In genomic region chr2:74694066-74694465, GRCm38 (mm10) we compare ENCODE assay signal across 9 mouse cellular contexts. TPM values are rescaled to one million over a fixed set of nuclear protein-coding genes. Genes with fewer than 3 reads are reported as not detected.
A peak's percentile ranks its signal among the peaks of the same experiment; 100 is the strongest.
DNase-seq lines count a peak whose midpoint lies in the region; ATAC-seq and TF ChIP-seq lines count a peak whose summit lies in the region.
"Had no signal": no experiment of that assay in that cellular context is flagged by ENCODE, and none has a peak within 500 bp of the region (broad histone marks: within the 10 kb centered on the region; RNA-seq: fewer than 3 reads in every experiment).

No protein-coding gene starts in this region.

- no peak for ATAC-seq in intestine, embryonic 14.5 days (replicated peaks; ENCODE audit: low FRiP score, low TSS enrichment, low read depth)
- ATAC-seq in intestine, embryonic 15.5 days = no peak
- ATAC-seq in G1E (ENCODE audit: extremely low read depth, insufficient number of reproducible peaks, low FRiP score, poor library complexity, severe bottlenecking) = no peak
- ATAC-seq in megakaryocyte-erythroid progenitor cell, adult 5-6 weeks (replicated peaks; ENCODE audit: low FRiP score, low TSS enrichment, poor library complexity, severe bottlenecking) = 0 out of 2 replicates have a peak, but pooled peaks have one; percentile 25

- TF ChIP-seq CTCF in G1E (IDR thresholded peaks at IDR 0.05; ENCODE audit: low read depth, low read length) = peak; percentile 7; the same call in 1 of the 2 replicates

- no peak overlapping the region for H3K9ac ChIP-seq in intestine, embryonic 14.5 days (ENCODE audit: low read length)
- H3K9ac ChIP-seq in intestine, embryonic 15.5 days = no peak overlapping the region

- H3K27ac ChIP-seq in intestine, embryonic 14.5 days (ENCODE audit: low read depth) = peak overlapping the region; percentile 57; the same call in 1 of the 2 replicates
- H3K27ac ChIP-seq in intestine, embryonic 15.5 days = no peak overlapping the region

- H3K4me2 ChIP-seq in intestine, embryonic 14.5 days (ENCODE audit: low read length) = peak overlapping the region; percentile 16; the same call in 1 of the 2 replicates
- no peak overlapping the region for H3K4me2 ChIP-seq in intestine, embryonic 15.5 days (replicated peaks)

- peak overlapping the region; percentile 30 for H3K4me3 ChIP-seq in intestine, embryonic 14.5 days (ENCODE audit: low read depth, low read length)
- H3K4me3 ChIP-seq in intestine, embryonic 15.5 days (replicated peaks) = no peak overlapping the region
- H3K4me3 ChIP-seq in G1E (ENCODE audit: low read depth, low read length) = no peak overlapping the region

- 4% methylated on average over 16 of the region's 16 CpGs for WGBS in intestine, embryonic 14.5 days
- 4% methylated on average over 16 of the region's 16 CpGs for WGBS in intestine, embryonic 15.5 days

- H3K27me3 ChIP-seq in intestine, embryonic 14.5 days (replicated peaks; ENCODE audit: control insufficient read depth, insufficient read depth, low read length) = peaks cover 100% of the 10 kb centered on the region
- peaks cover 93% of the 10 kb centered on the region for H3K27me3 ChIP-seq in intestine, embryonic 15.5 days (replicated peaks)
- H3K27me3 ChIP-seq in G1E (ENCODE audit: insufficient read depth, low read length) = peaks cover 41% of the 10 kb centered on the region

- no peaks in the 10 kb centered on the region for H3K4me1 ChIP-seq in intestine, embryonic 14.5 days (replicated peaks; ENCODE audit: control insufficient read depth, insufficient read depth, low read length)
- peaks cover 23% of the 10 kb centered on the region for H3K4me1 ChIP-seq in intestine, embryonic 15.5 days (replicated peaks)
- no peaks in the 10 kb centered on the region for H3K4me1 ChIP-seq in G1E (ENCODE audit: insufficient read depth, low read depth, low read length)

- no peaks in the 10 kb centered on the region for H3K9me3 ChIP-seq in intestine, embryonic 14.5 days (ENCODE audit: control insufficient read depth, low read length)
- no peaks in the 10 kb centered on the region for H3K9me3 ChIP-seq in intestine, embryonic 15.5 days
- H3K9me3 ChIP-seq in G1E (replicated peaks) = peaks cover 9% of the 10 kb centered on the region

- peak; percentile 77 for DNase-seq in intestine, embryonic 14.5 days (ENCODE audit: low spot score)
- no peak for DNase-seq in G1E (ENCODE audit: low spot score)
- DNase-seq in kidney, adult 18-20 months = peak; percentile 79
- no peak for DNase-seq in Muller cell, postnatal 12 days (ENCODE audit: inconsistent ontology term)
- DNase-seq in layer of hippocampus, adult 8-10 months (ENCODE audit: low spot score in 2 of 2) = no peak
- no peak for DNase-seq in lung, postnatal 14 days

- no peaks in the 10 kb centered on the region for H3K36me3 ChIP-seq in intestine, embryonic 14.5 days (ENCODE audit: control insufficient read depth, insufficient read depth, low read length)
- no peaks in the 10 kb centered on the region for H3K36me3 ChIP-seq in intestine, embryonic 15.5 days
- no peaks in the 10 kb centered on the region for H3K36me3 ChIP-seq in G1E (replicated peaks)

RNA-seq across cellular contexts. Expression of gene Hoxd10, which starts 2.3 kb away (rescaled TPM):
- 7.8 and 13.7 TPM in 2 replicates for polyA plus RNA-seq in intestine, embryonic 14.5 days (2014; fragmentation: Nextera tagmentation; extraction: Ambion mirVana)
- polyA plus RNA-seq in intestine, embryonic 15.5 days (2015; fragmentation: Nextera tagmentation; extraction: Ambion mirVana) = 4.8 and 7.9 TPM in 2 replicates
- total RNA-seq in G1E (2014; fragmentation: Nextera tagmentation) (not detected in 2 replicates), G1E (2017) (0.12 and 0.22 TPM in 2 replicates)
- polyA plus RNA-seq in G1E (2012) = not detected in 2 replicates
- total RNA-seq in megakaryocyte-erythroid progenitor cell, adult 5-6 weeks (2014; fragmentation: Nextera tagmentation) = not detected in 2 replicates
- total RNA-seq in megakaryocyte-erythroid progenitor cell, adult 5-6 weeks (2017) = 0.65 TPM in 1 of 2 replicates, not detected in the other
- not detected for total RNA-seq in layer of hippocampus, adult 8-10 months (2022)

RNA-seq across cellular contexts. Expression of gene Hoxd9, which starts 3.5 kb away (rescaled TPM):
- polyA plus RNA-seq in intestine, embryonic 14.5 days (2014; fragmentation: Nextera tagmentation; extraction: Ambion mirVana) = 3.9 and 6.8 TPM in 2 replicates
- 4.4 and 5.9 TPM in 2 replicates for polyA plus RNA-seq in intestine, embryonic 15.5 days (2015; fragmentation: Nextera tagmentation; extraction: Ambion mirVana)
- total RNA-seq in G1E (2014; fragmentation: Nextera tagmentation) (not detected in 2 replicates), G1E (2017) (not detected in 2 replicates)
- polyA plus RNA-seq in G1E (2012) = not detected in 2 replicates
- not detected in 2 replicates for total RNA-seq in megakaryocyte-erythroid progenitor cell, adult 5-6 weeks (2014; fragmentation: Nextera tagmentation)
- total RNA-seq in megakaryocyte-erythroid progenitor cell, adult 5-6 weeks (2017) = not detected in 2 replicates
- total RNA-seq in layer of hippocampus, adult 8-10 months (2022) = not detected

RNA-seq across cellular contexts. Expression of gene Hoxd8, which starts 10.3 kb away (rescaled TPM):
- 6.1 and 8.4 TPM in 2 replicates for polyA plus RNA-seq in intestine, embryonic 14.5 days (2014; fragmentation: Nextera tagmentation; extraction: Ambion mirVana)
- polyA plus RNA-seq in intestine, embryonic 15.5 days (2015; fragmentation: Nextera tagmentation; extraction: Ambion mirVana) = 4.2 and 5.1 TPM in 2 replicates
- total RNA-seq in G1E (2014; fragmentation: Nextera tagmentation) (not detected in 2 replicates), G1E (2017) (not detected in 2 replicates)
- not detected in 2 replicates for polyA plus RNA-seq in G1E (2012)
- not detected in 2 replicates for total RNA-seq in megakaryocyte-erythroid progenitor cell, adult 5-6 weeks (2014; fragmentation: Nextera tagmentation)
- total RNA-seq in megakaryocyte-erythroid progenitor cell, adult 5-6 weeks (2017) = not detected in 2 replicates
- not detected for total RNA-seq in layer of hippocampus, adult 8-10 months (2022)

RNA-seq across cellular contexts. Expression of gene Hoxd11, which starts 14.7 kb away (rescaled TPM):
- polyA plus RNA-seq in intestine, embryonic 14.5 days (2014; fragmentation: Nextera tagmentation; extraction: Ambion mirVana) = 3.6 and 4.2 TPM in 2 replicates
- 1.2 and 2.3 TPM in 2 replicates for polyA plus RNA-seq in intestine, embryonic 15.5 days (2015; fragmentation: Nextera tagmentation; extraction: Ambion mirVana)
- not detected in 2 replicates for total RNA-seq in G1E (2014; fragmentation: Nextera tagmentation)
- total RNA-seq in G1E (2017) = 0.05 and 0.06 TPM in 2 replicates
- not detected in 2 replicates for polyA plus RNA-seq in G1E (2012)
- total RNA-seq in megakaryocyte-erythroid progenitor cell, adult 5-6 weeks (2014; fragmentation: Nextera tagmentation) = not detected in 2 replicates
- total RNA-seq in megakaryocyte-erythroid progenitor cell, adult 5-6 weeks (2017) = not detected in 2 replicates
- total RNA-seq in layer of hippocampus, adult 8-10 months (2022) = not detected
- polyA plus RNA-seq: lung, embryonic 16.5 days had no signal

RNA-seq across cellular contexts. Expression of gene Hoxd3, which starts 17.7 kb away (rescaled TPM):
- polyA plus RNA-seq in intestine, embryonic 14.5 days (2014; fragmentation: Nextera tagmentation; extraction: Ambion mirVana) = 27.6 and 27.8 TPM in 2 replicates
- 18.8 and 19.2 TPM in 2 replicates for polyA plus RNA-seq in intestine, embryonic 15.5 days (2015; fragmentation: Nextera tagmentation; extraction: Ambion mirVana)
- total RNA-seq in G1E (2014; fragmentation: Nextera tagmentation) (0.29 and 0.75 TPM in 2 replicates), G1E (2017) (0.22 TPM in 1 of 2 replicates, not detected in the other)
- polyA plus RNA-seq in G1E (2012) = 0.17 TPM in 1 of 2 replicates, not detected in the other
- not detected in 2 replicates for total RNA-seq in megakaryocyte-erythroid progenitor cell, adult 5-6 weeks (2014; fragmentation: Nextera tagmentation)
- not detected in 2 replicates for total RNA-seq in megakaryocyte-erythroid progenitor cell, adult 5-6 weeks (2017)
- not detected for total RNA-seq in layer of hippocampus, adult 8-10 months (2022)

Comparison
In these comparisons a context has a peak if more than half of its experiments do, and no peak if none do; other contexts are left out.
1. DNase-seq: peak in intestine, embryonic 14.5 days (single experiment) and kidney, adult 18-20 months (single experiment); none in G1E (single experiment), Muller cell, postnatal 12 days (single experiment), layer of hippocampus, adult 8-10 months (0 of 2) and lung, postnatal 14 days (single experiment).